Mouse (Mus musculus): ENCODE measurements around the gene B3gnt6.
A peak's percentile ranks its signal among the peaks of the same experiment; 100 is the strongest.
"Not testable (repeated sequence)": the region's sequence is repeated elsewhere in the genome, so short reads cannot be mapped to it uniquely, and the experiment has no call there.

B3gnt6 gene

DNA sequence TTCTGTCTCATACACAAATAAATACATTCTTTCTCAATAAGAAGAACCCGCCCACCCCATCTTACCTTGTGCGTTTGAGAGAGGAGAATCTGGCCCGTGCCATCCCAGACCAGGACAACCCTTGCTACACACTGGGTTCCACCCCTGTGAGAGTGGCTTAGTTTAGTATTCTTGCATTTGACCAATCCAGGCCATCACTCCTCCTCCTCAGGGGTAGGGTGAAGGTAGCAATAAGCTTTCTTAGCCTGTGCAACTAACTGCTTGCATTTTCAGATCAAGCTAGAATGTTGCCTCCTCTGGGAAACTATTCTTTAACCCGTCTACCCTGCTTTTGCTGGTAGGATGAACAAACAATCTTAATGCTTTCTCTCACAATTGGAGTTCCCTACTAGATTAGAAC, at the start of gene B3gnt6:
Gene B3gnt6, minus strand, starts transcription at position 101 of the 400 bp plus-strand sequence.
- DNase-seq, result no peak

DNA sequence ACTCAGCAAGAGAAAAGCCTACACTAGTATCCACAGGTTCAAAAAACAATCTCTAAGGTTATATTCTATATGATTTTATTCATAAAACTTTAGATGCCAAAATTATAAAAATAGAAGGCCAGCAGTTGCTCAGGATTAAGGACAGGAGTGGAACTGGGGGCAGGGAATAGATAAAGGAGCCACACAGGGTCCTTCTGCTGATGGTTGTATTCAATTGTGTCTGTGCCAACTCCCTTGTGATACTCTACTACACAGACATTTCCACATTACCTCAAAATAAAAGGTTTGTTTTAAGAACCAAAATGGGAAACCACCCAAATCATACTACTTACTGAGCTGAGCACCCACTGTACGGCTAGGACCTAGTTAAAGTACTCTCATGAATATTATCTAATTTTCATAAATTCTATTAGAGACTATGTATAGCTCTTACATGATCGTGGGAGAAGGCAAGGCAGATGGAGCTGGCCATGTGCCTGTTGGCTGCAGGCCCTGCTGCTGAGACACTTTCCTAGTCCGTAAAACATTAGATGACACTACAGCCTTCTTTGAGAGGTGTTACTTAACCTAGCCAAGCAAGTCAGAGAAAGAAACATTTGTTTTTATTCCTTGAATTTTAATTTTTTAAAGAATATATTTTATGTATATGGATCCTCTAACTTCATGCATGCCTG, 37.5 kb upstream of the B3gnt6 start:
- DNase-seq, result peak; percentile 94 to 95

DNA sequence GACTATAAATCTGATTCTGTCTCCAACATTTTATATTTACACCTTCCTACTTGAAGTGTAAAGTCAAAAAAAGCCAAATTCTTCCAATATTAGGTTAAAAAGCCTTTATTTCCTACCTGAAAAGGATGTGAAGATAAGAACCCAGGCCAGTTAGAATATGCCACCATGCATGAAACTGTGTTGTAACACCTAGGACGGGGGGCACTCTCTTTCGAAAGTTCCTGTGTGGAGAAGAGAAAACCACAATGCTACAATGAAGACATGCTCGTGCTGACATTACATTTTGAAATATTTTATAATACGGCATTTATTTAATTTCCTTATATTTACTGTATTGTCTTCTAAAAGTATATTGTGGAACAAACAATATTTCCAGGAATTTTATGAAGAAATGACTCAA, 24.5 kb upstream of the B3gnt6 start:
- no peak for DNase-seq

DNA sequence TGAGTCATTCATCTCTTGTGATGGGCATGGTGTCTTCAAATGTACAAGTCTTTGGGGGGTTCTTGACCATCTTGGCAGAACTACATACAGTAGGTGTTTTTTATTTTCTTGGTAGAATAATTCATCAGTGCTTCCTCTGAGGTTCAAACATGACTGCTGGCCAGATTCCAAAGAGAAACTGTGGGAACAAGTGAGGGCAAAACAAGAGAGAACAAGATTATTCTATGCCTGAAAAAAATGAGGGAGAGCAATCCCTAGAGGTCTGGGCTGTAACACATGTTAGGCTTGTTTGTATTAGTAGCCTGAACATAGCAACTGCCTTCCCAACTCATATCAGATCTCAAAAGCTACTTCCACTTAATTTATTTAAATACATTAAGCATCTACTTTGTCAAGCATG, 17.4 kb upstream of the B3gnt6 start:
- DNase-seq, result no peak

DNA sequence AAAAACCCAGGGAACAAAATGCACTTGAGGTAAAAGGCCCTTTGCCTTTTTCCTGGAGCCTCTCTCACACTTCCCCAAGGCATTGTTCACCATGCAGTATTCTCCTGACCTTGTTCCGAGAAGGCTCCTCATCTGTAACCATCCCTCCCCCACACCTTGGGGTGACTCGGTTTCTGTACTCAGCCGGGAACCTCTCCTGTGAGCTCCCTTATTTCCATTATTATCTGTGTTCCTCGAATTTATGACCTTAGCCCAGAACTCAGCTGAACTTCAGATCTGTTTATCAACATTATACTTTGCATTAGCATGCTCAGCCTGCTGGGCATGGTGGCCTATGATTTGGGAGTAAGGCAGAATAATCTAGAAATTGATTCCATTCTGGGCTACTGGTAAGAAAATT, 3.7 kb upstream of the B3gnt6 start:
- no peak for DNase-seq

DNA sequence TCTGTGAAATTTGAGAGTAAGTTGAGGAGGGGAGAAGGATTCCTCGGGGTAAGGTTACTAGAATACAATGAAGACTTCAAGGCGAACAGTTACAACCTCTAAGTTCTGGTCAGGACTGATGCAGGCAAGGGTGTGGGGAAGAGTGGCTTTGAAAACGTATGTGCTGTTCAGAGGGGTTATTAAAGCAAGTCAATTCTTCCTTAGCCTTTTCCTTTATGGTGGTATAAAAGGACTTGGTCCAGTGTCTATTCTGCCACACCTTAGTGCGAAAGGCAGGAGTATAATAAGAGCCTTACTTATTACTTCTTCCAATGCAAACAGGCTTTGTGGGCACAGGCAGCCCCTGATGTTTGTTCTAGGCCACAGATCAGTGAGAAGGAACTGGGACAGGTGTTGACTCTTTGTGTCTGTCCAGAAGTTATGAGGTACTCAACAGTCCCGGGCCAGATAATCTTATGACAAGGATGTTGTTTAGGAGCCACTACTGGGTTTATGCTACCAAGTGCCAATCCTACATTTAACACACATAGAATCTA, 2.3 kb upstream of the B3gnt6 start:
- DNase-seq, result no peak

DNA sequence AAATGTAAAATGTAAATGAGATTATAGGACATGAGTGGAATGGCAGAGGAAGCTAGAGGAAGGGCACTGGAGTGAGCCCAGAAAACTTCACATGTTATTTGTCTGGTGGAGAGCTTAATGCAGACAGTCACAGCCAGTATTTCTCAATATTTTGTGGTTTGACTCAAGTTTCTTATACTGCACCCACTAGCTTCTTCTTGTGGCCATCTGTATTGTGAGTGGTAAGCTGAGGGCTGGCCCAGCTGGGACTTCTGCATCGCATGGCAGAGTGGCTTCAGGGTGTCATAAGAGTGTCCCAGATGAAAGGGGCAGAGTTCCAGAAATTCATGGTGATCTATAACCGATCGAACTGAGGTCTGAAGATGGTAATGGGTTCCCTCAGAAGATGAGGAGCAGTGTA, 1.1 kb upstream of the B3gnt6 start:
- DNase-seq, result no peak

DNA sequence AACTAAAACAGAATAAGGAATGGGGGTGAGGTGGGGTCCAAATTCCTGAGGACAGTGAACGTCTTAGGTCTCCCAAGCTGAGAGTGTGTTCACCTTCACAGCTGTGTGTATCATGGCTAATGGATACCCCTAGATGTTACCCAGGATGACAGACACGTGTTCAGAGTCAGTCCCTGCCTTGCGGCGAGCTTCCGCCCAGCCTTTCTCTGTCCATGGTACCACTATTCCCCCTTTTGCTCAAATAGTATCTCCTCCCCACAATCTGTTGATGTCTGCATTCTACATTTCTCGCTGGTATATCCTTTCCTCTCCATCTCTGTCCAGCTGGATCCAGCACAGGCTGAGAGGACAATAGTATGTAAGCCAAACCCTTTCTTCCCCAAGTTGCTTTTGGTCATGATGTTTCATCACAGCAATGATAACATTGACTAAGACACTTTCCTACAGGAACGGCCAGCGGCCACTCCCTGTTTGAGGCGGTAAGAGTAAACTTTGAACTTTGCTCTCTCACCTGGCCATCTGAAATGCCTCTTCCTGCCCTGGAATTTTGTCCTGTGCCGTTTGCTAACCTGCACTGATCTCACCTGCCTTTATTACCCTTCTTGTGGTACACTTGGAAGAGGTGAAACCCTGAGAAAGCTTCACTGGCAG, 4.0 kb downstream of the B3gnt6 start:
- DNase-seq, result no peak

DNA sequence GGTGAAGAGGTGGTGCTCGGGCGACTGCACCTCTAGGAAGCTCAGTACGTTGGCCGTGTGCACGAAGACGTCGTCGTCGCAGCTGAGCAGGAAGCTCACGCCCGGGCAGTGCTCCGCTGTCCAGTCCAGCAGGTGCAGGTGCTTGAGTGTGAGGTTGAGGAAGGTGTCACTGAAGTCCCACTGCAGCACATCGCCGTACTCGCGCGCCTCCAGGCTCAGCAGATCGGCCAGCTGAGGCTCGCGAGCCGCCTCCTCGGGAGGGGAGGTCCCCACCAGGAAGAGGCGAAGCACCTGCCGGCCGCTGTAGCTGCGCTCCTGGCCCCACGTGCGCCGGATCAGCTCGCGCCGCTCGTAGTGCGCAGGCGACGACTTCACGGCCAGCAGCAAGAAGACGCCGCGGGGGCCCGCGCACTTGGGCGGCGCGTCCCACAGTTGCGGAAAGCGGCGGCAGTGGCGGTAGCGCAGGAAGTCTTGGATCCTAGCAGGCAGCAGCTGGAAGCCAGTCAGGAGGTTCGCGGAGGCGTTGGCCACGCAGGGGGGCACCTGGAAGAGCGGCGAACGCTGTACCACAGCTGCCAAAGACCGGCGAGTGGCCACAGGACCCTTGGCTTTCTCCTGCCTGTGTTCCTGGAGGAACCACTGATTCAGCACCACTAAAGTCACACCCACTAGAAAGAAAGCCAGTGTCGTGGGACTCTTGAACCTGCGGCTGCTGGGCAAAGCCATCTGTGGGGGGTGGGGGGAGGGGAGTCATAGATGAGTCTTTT, 5.1 kb downstream of the B3gnt6 start:
- DNase-seq, result peak in 1 of 2 experiments; percentile 15

DNA sequence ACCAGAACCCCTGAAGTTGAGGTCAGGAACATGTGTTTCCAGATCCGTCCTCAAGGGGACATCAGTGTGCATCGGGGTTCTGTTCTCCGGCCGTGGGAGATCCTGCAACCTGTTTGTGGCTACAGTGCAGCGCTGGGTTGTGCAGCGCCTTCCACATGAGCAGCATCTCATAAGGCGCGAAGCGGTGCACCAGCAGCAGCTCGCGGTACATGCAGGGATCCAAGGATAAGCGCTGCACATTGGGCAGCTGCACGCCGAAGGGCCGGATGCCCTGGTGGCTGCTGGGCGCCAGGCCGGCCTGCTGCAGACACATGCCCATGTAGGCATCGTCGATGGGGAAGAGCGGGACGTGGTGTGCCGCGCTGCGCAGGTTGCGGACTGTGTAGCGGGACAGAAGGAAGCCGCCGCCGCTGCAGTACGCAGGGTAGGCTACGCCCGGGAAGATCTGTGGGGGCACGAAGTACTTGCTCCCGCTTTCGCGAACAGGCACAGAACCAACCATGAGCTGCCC, 5.7 kb downstream of the B3gnt6 start:
- DNase-seq, result peak; percentile 45 to 46

DNA sequence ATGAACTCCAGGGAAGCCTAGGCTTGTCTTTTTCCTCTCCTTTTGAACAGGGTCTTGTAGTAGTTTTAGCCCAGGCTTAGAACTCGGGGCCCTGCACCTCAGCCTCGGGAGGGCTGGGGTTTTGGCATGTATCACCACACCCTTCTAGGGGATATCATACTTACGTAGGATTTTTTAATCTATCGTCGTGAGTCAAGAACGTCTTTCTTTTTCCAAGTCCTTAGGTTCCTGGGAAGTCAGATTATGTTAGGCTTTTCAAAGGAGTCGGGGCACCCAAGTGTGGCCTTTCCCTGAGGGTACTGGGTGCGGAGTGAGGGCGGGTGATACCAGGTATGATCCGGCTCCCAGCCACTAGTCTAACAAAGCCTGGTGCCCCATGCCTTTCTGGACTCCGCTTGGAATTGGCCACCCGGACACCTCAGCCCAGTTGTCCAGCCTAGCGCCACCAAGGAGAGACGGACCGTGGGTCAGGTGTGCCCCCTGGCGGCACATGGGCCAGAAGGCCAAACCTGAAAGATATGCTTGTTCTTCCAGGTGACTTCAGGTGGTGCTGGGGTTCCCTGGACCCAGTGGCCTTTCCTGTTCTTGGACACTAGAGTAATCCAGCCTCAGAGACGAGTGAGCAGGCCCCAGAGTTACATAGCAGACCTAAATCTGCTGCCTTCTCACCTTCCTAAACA, 7.6 kb downstream of the B3gnt6 start:
- no peak for DNase-seq

DNA sequence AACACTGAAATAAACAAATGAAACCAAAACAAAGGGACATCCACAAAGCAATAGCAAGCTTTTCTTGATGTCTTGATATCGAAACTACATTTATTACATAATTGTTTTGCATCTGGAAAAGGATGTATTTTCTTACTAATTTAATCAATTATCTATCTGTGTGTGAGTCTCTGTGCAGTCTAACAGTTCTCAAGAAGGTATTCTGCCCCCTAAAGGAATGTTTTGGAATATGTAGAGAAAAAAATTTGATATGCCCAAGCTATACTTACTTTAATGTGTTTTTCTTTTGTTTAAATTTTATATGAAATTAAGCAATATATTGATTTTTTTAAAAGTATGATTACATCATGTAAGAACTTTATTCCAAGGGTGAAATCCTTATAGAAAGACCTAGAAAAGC, 8.7 kb downstream of the B3gnt6 start:
- DNase-seq, result no peak

DNA sequence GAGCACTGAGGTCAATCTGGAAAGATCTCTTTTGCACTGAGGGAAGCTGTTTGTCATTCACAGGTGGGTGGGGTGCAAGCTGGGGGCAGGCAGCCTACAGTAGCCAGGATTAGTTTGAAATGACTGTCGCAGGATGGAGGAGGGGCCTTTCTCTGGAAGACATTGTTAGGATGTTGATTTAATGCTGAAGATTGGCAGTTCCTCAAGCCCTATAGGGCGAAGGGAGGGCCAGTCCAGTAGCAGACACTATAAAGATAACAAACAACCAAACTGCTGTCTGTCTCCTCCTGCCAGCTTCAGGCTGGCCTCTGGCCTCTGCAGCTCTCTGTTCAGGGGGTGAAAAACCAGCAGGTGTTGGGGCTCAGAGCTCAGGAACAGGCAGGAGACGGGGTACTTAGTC, 9.5 kb downstream of the B3gnt6 start:
- DNase-seq, result no peak

DNA sequence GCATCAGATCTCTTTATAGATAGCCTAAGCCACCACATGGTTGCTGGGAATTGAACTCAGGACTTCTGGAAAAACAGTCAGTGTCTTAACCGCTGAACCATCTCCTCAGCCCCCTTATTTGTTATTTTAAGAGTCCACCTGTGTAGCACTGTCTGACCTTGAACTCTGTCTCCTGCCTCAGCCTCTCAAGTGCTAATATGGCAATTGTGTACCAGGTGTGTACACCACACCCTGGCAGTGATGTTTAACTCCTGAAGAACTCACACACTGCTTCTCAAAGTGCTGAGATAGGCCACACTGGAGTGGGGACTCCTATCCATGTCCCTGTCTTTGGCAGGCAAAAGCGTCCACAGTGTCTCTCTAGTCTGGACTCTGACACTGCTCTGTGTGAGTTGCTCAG, 10.6 kb downstream of the B3gnt6 start:
- DNase-seq, result no peak

DNA sequence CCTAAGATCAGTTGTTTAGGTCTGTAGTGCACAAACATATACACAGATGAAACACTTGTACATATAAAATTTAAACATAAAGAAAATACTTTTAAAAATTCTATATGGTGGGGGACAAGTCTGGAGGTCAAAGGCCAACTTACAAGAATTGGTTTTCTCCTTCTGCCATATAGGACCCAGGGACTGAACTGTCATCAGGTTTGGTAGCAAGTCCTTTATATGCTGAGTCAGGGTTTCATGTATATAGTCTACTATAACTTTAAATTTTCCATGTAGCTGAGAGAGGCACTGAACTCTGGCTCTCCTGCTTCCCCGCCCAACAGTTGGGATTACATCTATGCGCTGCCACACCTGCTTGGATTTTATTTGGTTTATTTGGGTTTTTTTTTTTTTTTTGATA, 11.0 kb downstream of the B3gnt6 start:
- DNase-seq, result no peak

DNA sequence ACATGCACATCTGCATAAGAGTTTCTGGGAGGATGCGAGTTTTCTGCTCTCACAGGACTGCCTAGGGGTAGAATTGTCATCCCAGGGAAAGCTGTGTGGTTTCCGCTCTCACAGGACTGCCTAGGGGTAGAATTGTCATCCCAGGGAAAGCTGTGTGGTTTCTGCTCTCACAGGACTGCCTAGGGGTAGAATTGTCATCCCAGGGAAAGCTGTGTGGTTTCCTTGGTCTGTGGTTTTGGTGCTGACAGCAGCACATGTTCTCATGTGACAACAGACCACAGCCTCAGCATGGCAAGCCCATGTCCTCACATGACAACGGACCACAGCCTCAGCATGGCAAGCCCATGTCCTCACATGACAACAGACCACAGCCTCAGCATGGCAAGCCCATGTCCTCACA, 11.9 kb downstream of the B3gnt6 start:
- DNase-seq, result not testable (repeated sequence)

DNA sequence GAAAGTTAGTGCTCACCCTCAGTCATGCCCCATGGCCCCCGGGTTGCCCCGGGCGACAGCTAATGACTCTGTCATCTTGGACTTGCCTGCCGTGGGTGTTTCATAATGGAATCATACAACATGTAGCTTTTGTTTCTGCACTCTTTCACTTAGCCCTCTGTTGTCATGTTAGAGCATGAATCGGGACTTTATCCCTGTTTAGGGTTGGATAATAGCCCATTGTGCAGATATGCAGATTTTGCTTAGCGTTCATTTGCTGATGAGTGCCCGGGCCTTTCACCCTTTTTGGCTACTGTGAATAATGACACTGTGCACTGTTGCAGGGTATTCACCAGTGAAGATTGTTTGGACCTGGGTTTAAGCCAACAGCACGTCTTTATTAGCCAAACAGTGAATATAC, 12.6 kb downstream of the B3gnt6 start:
- no peak for DNase-seq

DNA sequence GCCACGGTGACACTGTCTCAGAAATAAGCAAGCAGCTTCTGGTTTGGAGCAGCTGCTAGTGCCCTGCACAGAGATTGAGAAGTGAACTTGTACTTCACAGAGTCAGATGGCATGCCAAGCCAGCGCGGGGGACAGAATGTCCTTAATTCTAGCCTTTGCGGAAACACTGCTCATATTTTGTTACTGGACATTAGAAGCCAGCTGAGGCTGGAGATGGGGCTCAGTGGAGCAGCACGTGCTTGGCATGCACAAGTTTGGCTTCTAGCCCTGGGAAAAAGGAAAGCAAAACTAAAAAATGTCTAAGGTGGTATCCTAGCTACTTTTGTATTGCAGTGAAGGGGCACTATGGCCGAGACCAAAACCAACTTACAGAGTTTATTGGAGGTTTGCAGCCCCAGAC, 14.0 kb downstream of the B3gnt6 start:
- no peak for DNase-seq

DNA sequence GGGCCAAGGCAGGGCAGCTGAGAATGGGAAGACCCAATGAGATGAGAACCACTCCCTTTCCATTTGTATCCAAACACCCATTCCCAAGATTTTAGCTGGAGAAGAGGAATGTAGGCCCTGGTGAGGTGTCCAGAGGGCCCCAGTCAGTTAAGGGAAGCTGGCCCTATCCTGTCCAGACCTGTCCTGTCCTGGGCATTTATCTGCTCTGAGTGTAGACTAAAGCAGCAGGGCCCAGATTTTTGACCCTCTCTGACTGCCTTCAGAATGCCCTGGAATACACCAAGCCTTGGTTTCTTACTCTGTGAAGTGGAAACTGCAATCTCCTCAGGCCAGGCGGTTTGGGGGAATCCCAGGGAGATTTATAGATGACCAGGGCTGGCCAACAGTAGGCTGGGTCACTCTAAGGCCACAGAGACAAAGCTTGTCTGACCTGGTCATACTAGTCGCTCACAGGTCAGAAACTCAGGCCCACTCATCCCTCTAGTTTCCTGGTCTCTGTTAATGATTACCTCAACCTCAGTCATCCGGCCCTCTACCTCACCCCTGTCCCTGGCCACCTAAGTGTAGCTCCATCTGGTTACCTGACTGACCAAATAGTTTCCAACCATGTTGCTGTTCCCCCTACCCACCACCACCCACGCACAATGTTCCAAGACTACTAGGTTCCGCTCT, 20.6 kb downstream of the B3gnt6 start:
- DNase-seq, result no peak

DNA sequence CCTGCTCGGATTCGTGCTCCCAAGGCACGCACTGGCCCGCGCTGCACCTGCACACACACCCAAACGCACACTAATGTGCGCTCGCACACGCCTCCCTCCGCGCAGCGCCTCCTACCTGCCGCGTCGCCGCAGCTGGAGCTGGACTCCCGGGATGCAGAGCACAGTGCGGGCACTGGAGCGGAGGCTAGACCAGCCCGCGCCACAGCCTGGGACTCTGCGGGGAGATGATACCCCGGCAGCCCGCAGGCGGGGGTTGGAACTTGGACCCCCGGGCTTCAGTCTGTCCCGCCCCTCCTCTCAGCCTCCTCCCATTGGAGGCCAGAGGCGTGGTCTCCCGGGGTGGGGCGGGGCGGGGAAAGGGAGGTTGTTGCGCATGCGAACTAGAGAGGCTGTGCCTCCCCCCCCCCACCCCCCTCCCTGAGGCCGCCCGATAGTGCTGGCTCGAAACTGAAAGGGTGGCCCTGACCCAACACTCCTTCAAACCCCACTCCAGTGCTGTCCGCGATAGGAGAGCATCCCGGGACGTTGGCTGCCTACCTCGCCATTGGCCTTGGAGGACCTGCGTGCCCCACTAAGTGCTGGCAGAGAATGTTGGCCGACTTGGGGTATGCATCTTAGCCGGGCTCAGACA, 21.2 kb downstream of the B3gnt6 start, which contains the start of gene Capn5:
Gene Capn5, minus strand, starts transcription at position 346 of the 631 bp plus-strand sequence.
- DNase-seq, result peak; percentile 60 to 66

DNA sequence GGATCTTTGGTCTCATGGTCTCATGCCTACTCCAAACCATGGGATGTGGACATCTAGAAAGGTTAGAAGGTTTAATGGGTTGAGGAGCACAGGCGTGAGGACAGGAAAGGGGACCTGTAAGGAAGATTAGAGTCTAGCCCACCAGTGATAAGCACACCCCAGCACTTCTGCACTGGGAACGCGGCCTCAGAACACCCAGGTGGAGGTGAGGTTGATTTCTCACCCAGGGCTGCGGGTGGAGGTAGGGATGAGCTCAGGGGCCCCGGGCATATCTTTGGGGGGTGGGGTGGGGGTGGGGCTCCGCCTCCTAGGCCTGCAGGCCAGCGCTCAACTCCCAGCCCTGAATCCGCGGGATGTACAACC, 21.7 kb downstream of the B3gnt6 start:
- DNase-seq, result no peak

DNA sequence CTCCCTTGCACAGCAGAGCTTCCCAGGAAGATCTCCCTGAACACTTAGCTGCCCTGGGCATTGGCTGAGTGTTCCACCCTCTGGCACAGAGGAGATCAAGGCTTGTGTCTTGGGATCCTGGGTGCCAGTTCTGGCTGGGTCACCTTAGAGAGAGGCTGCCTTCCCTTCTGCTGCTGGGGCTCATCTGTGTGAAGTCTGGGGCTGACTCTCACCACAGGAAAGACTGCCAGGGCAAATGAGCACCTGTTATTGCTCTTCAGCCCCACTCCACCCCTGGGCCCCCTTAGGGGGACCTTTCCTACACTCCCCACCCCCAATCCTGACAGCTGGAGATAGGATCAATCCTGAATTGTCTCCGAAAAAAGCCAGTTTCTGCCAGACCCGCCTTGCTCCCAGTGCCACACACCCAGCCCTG, 22.2 kb downstream of the B3gnt6 start:
- no peak for DNase-seq

All from cerebellum, postnatal 36 days (tissue).